Mouse (Mus musculus): ENCODE data around the gene Prss46.

The Prss46 gene

GRCm38 (mm10) chr9:110896595-110896994, 52.3 kb downstream of the Prss46 start:
- no peak for DNase-seq (ENCODE audit: low spot score in 2 of 2)

DNA sequence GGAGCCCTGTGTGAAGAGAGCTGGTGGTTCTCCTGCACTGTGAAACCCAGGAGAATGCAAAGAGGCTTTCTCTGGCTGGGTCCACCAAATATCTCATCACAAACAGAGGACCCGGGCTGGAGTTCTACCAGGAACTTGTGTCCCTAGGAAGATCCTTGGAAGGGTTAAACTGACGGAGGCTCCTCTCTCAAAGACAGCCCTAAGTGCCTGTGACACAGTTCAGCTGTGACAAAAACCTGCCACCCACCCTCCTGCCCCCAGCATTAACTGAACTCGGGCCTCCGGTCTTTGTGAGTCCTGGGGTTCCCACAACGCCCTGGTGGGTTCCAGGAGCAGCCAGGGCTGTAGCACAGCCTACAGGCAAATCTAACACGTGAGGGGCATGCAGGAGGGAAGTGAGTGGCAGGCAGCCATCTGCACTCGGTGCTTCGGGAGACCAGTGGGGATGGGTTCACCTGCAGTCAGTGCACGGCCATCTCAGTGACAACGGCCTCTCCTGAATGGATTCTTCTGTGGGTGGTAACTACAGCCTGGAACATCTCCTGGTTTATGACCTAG, 55.2 kb downstream of the Prss46 start:
- no peak for DNase-seq (ENCODE audit: low spot score in 2 of 2)

DNA sequence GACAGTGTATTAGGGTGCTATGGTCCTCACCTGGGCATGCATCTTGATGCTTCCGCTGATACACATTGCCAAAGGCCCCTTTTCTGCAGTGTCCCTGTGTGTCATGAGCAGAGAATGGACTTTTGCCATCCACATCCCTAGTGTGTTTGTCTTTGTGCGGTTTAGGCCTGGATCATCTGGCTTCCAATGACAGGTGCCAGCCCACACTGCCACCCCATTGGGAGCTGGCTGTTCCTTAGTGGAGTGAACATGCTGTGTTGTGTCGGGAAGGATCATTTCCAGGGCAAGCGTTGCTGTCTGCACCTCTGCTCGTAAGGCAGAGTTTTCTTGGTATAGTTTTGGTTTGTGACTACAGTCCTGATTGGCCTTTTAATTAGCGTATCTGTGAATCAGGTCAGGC, 56.9 kb downstream of the Prss46 start:
- DNase-seq (ENCODE audit: low spot score in 2 of 2): no peak

DNA sequence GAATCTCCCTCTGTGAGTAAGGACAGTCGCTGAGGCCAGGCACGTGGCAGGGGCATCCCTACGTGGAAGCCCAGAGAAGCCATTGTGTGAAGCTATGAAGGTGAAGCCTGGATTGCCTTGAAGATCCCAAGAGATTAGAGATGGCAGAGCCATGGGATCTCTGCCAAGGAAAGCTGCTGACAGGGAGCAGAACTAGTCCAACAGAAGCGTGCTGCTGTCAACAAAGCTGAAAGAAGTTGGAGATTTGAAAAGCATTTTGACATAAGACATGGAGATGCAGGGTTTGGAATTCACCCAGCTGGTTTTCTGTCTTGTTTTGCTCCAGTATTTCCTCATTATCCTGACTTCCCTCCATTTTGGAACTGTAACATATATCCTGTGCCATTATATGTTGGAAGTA, 58.0 kb downstream of the Prss46 start:
- no peak for DNase-seq (ENCODE audit: low spot score in 2 of 2)

Measured in frontal cortex, postnatal 25 days (tissue).